Mouse (Mus musculus) subcutaneous adipose tissue, adult 2 months (tissue): ENCODE measurements around the gene Fcrl1. TPM values are rescaled to one million over a fixed set of nuclear protein-coding genes. Genes with fewer than 3 reads are reported as not detected.

ENCODE experiments used
- polyA plus RNA-seq: library from polyadenylated mRNA; depleted of rRNA; stranded (reverse); fragments of >200 nt; gene quantifications from 2 replicates; pipeline ENCODE4 v1.2.3, GENCODE M21; 2012; ENCODE audit warnings: low replicate concordance; rRNA removed

The Fcrl1 gene
- 0.39 and 0.51 TPM in 2 replicates for polyA plus RNA-seq

GRCm38 (mm10) chr3:87376195-87377165 lies at the start of gene Fcrl1:
Fcrl1 (plus strand) TSS chr3:87376387.

GRCm38 (mm10) chr3:87357581-87357980 lies 18.6 kb upstream of the Fcrl1 start, which contains the start of gene Cd5l:
Cd5l (plus strand) TSS chr3:87357881.

GRCm38 (mm10) chr3:87435479-87435878 lies 59.3 kb downstream of the Fcrl1 start, which contains the start of gene Fcrl5:
Fcrl5 (plus strand) TSS chr3:87435773.

Other genes starting within 250 kb of the Fcrl1 start
- gene Kirrel, start 201.6 kb upstream of the Fcrl1 start, polyA plus RNA-seq: 23.7 and 40.8 TPM in 2 replicates
- 14.1 and 35.2 TPM in 2 replicates for gene Fcrls, start 112.6 kb upstream of the Fcrl1 start, polyA plus RNA-seq
- gene Cd5l, start 18.5 kb upstream of the Fcrl1 start, polyA plus RNA-seq: 0.56 and 0.89 TPM in 2 replicates
- gene Fcrl5, start 59.4 kb downstream of the Fcrl1 start, polyA plus RNA-seq: 0.08 TPM in 1 of 2 replicates, not detected in the other
- 16.2 and 17.7 TPM in 2 replicates for gene Etv3, start 149.0 kb downstream of the Fcrl1 start, polyA plus RNA-seq
- 33.9 and 46.5 TPM in 2 replicates for gene Arhgef11, start 241.2 kb downstream of the Fcrl1 start, polyA plus RNA-seq